Mouse (Mus musculus) hindbrain, embryonic 10.5 days (tissue): Measurements from ENCODE around the gene Csf2rb2. TPM values are rescaled to one million over a fixed set of nuclear protein-coding genes. Genes with fewer than 3 reads are reported as not detected.
"Not testable (repeated sequence)": the region's sequence is repeated elsewhere in the genome, so short reads cannot be mapped to it uniquely, and the experiment has no call there.

Experiments used
- DNase-seq: peaks from one replicate; pipeline ENCODE4 v3.0.0-alpha.2; 2017; ENCODE audit warnings: low spot score
- H3K27ac ChIP-seq: fragments of 300-500 bp; sonication (generic); 2 replicates; pipeline ENCODE4 v1.5.1; 2016; ENCODE audit warnings: mild to moderate bottlenecking, moderate library complexity
- H3K27me3 ChIP-seq: fragments of 300-500 bp; sonication (generic); 2 replicates; pipeline ENCODE4 v1.6.1; 2016; ENCODE audit warnings: mild to moderate bottlenecking; ENCODE audit not compliant: poor library complexity, insufficient read depth, severe bottlenecking
- H3K36me3 ChIP-seq: fragments of 300-500 bp; sonication (generic); 2 replicates; pipeline ENCODE4 v1.6.1; 2016; ENCODE audit warnings: mild to moderate bottlenecking, moderate library complexity
- H3K4me1 ChIP-seq: fragments of 300-500 bp; sonication (generic); replicated peaks from 2 replicates; pipeline ENCODE4 v1.6.1; 2016; ENCODE audit warnings: mild to moderate bottlenecking
- H3K4me3 ChIP-seq: fragments of 300-500 bp; sonication (generic); 2 replicates; pipeline ENCODE4 v1.5.1; 2016; ENCODE audit warnings: mild to moderate bottlenecking, moderate library complexity
- H3K9me3 ChIP-seq: fragments of 300-500 bp; sonication (generic); 2 replicates; pipeline ENCODE4 v1.6.1; 2016; ENCODE audit warnings: mild to moderate bottlenecking, moderate library complexity
- WGBS: fragments of 180-500 bp; shearing (Covaris S2); methylation state at CpG from one replicate; pipeline ENCODE4 v1.1.7; 2016; 5-methylcytosine and 5-hydroxymethylcytosine counted together
- polyA plus RNA-seq: library from polyadenylated mRNA; unstranded; fragments of >200 nt; fragmentation: Nextera tagmentation; extraction: Ambion mirVana; gene quantifications from 2 replicates; pipeline ENCODE4 v1.2.1, GENCODE M21; 2016

The Csf2rb2 gene
- polyA plus RNA-seq = 0.39 and 0.60 TPM in 2 replicates

DNA sequence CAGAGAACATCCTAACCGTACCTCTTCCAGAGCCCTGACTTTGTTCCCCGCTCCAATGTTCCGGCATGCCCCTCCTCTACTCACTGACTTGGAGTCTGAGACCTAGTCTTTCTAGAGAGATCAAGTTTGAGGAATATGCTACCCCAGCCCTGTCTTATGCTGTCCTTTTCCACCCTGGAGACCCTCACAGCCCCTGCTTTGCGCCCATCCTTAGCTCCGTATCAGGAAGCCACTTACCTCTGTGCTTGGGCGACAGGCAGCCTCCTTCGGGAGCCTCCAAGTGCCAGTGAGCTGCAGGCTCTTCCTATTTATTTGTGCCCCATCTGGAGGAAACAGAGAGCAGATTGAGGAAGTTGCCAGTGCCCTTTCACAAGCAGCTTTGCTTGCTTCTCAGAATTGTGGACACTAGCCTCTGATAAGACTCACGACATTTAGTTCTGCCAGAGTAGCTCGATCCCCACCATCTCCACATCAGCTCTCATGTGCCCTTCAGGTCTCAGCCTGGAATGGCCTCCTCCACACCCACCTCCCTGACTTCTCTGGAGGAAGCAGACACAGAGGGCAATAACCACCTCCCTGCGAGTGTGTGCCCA lies at the start of gene Csf2rb2:
Gene Csf2rb2, minus strand, starts transcription at position 381 of the 593 bp plus-strand sequence.
- peaks cover 8% of the 10 kb centered on the region for H3K4me1 ChIP-seq
- H3K4me3 ChIP-seq = no peak within 1 kb of the TSS
- 84% methylated on average over 10 of the region's 10 CpGs for WGBS
- H3K9me3 ChIP-seq = no peaks in the 10 kb centered on the region
- H3K27ac ChIP-seq = no peak within 1 kb of the TSS
- DNase-seq = no peak
- H3K36me3 ChIP-seq = no peaks in the 10 kb centered on the region
- no peaks in the 10 kb centered on the region for H3K27me3 ChIP-seq

DNA sequence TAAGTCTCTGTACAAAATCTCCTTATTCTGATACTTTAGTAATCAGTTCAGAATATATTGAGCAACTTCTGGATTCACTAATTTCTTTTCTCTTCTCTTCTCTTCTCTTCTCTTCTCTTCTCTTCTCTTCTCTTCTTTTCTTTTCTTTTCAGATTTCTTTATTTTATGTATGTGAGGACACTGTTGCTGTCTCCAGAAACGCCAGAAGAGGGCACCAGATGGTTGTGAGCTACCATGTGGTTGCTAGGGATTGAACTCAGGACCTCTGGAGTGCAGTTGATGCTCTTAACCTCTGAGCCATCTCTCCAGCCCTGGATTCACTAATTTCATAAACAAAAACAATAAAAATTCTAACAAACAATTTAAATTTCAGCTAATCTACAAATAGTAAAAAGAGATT lies 49.4 kb upstream of the Csf2rb2 start:
- Histone ChIP-seq H3K9me3 (no peaks in the 10 kb centered on the region), H3K36me3 (no peaks in the 10 kb centered on the region), H3K27me3 (no peaks in the 10 kb centered on the region), H3K4me1 (no peaks in the 10 kb centered on the region), H3K27ac (no peak overlapping the region), H3K4me3 (no peak overlapping the region)
- peak; percentile 30 for DNase-seq
- WGBS = 3% methylated on average over 1 of the region's 1 CpGs

- no peak overlapping the region for H3K27ac ChIP-seq
- no peak for DNase-seq
Measured at GRCm38 (mm10) chr15:78351586-78352165, 46.2 kb upstream of the Csf2rb2 start.

DNA sequence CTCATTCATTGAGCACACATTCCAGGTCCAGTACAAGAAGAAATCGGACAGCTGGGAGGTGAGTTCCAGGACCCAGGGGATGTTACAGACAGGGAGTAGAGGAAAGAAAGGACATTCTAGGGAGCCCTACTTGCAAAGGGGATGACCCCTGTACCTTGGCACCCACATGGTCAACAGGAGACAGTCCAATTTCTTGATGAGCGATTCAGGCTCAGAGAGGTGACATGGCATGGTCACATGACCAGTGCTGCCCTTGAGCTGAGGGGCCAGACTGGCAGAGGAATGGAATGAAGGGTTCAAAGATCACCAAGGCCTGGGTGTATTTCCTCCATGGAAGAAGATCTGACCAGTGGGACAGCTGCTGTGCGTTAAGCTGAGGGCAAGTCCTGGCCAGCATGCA lies 39.0 kb upstream of the Csf2rb2 start:
- no peaks in the 10 kb centered on the region for H3K36me3 ChIP-seq
- DNase-seq = no peak

More at GRCm38 (mm10) chr15:78351586-78352165, 46.2 kb upstream of the Csf2rb2 start:
- H3K4me1 ChIP-seq = no peaks in the 10 kb centered on the region
- H3K4me3 ChIP-seq = no peak overlapping the region
- no peaks in the 10 kb centered on the region for H3K27me3 ChIP-seq
- H3K36me3 ChIP-seq = no peaks in the 10 kb centered on the region
- no peaks in the 10 kb centered on the region for H3K9me3 ChIP-seq
- 62% methylated on average over 3 of the region's 3 CpGs for WGBS

DNA sequence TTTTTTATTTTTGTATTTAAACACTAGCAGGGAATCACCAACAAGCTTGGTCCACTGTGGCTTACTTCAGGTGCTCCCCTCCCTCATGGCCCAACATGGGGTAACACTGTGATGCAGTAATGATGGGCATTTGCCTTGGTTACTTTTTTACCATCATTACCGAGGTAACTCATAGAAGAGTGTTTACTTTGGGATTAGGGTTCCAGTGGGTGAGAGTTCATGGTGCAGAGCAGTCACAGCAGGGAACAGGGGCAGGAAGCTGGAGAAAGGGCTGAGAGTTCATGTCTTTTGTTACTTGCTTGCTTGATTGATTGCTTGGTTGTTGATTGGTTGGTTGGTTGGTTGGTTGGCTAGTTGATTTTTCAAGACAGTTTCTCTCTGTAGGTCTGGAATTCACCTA lies 38.2 kb upstream of the Csf2rb2 start:
- no peaks in the 10 kb centered on the region for H3K27me3 ChIP-seq
- no peak overlapping the region for H3K27ac ChIP-seq
- no peak overlapping the region for H3K4me3 ChIP-seq
- peaks cover 5% of the 10 kb centered on the region; the same call in 1 of the 2 replicates for H3K4me1 ChIP-seq
- H3K9me3 ChIP-seq = no peaks in the 10 kb centered on the region
- DNase-seq = no peak
- WGBS = 32% methylated on average over 1 of the region's 1 CpGs
- H3K36me3 ChIP-seq = no peaks in the 10 kb centered on the region

More for the DNA sequence above, 39.0 kb upstream of the Csf2rb2 start:
- Histone ChIP-seq H3K4me1 (peaks cover under 1% of the 10 kb centered on the region; the same call in 1 of the 2 replicates), H3K9me3 (no peaks in the 10 kb centered on the region), H3K27me3 (no peaks in the 10 kb centered on the region), H3K4me3 (no peak overlapping the region), H3K27ac (no peak overlapping the region)
- 90% methylated on average over 3 of the region's 3 CpGs for WGBS

GRCm38 (mm10) chr15:78340919-78341318 lies 35.4 kb upstream of the Csf2rb2 start:
- H3K36me3 ChIP-seq, H3K9me3 ChIP-seq, H3K27me3 ChIP-seq, H3K4me1 ChIP-seq, H3K4me3 ChIP-seq, DNase-seq, H3K27ac ChIP-seq: not testable (repeated sequence)
- WGBS = 67% methylated on average over 7 of the region's 7 CpGs

DNA sequence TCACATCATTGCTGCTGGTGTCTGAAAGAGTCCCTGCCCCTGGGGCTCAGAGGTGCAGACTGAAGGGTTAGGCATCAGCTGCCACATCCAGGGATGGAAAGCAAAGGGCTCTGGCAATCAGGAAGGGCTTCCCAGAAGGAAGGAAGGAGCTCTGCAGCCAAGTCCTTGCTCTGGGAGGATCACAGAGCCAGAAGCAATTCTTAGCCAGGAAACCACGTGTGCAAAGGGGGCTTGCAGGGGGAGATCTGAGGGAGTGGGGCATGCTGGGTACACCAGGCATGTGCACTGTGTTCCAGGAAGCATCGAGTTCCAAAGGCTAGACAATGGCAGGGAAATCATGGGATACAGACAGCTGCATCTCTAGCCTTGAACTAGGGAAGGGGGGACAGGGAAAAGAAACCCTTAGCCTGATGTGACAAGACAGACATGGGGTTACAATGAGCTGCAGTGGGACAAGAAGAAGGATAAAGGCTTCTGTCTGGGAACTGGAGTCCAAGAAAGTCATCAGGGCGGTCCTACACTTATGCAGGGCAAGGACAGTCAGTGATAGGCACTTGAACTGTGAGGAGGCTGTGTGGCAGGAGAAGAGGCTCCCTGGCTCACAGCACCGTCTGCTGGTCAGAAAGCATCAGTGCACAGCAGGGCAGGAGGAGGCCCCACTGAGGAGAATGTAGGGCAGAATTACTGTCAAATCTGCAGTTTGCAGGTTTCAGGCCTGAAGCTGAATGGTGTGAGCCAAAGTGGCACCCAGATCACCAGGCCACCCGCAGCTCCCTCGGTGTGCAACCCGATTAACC lies 34.3 kb upstream of the Csf2rb2 start:
- not testable (repeated sequence) for H3K4me3 ChIP-seq, H3K27ac ChIP-seq, H3K4me1 ChIP-seq, H3K9me3 ChIP-seq, H3K27me3 ChIP-seq, H3K36me3 ChIP-seq
- DNase-seq = peak; percentile 56
- whole genome bisulfite sequencing = 30% methylated on average over 7 of the region's 7 CpGs

DNA sequence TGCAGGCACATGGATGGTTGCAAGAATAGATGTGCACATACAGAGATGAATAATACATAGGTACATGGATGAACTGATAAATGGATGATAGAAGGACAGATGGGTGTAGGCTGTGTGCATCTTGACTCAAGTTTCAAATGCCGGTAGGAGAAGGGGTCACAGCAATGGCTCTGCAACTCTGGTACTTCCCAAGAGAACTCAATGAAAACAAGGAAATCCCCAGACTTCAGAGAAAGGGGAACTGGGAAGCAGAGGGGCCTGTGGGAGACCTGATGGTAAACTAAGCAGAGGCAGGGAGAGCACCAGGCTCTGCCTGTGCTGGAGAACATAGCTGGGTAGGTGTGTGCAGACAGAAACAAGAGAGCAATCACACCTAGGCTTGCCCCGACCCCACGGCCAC lies 28.9 kb upstream of the Csf2rb2 start:
- no peaks in the 10 kb centered on the region for H3K36me3 ChIP-seq
- H3K9me3 ChIP-seq = no peaks in the 10 kb centered on the region
- DNase-seq = no peak
- H3K4me3 ChIP-seq = no peak overlapping the region
- H3K27ac ChIP-seq = no peak overlapping the region
- no peaks in the 10 kb centered on the region for H3K27me3 ChIP-seq
- 0 out of 2 replicates have a peak, but pooled peaks cover 8% of the 10 kb centered on the region for H3K4me1 ChIP-seq
- WGBS = 87% methylated on average over 3 of the region's 3 CpGs

- Histone ChIP-seq H3K4me1 (peaks cover 10% of the 10 kb centered on the region; the same call in 1 of the 2 replicates), H3K27ac (no peak overlapping the region), H3K27me3 (no peaks in the 10 kb centered on the region), H3K36me3 (no peaks in the 10 kb centered on the region), H3K9me3 (no peaks in the 10 kb centered on the region), H3K4me3 (no peak overlapping the region)
- WGBS = 77% methylated on average over 6 of the region's 6 CpGs
- DNase-seq = no peak
Measured at GRCm38 (mm10) chr15:78332981-78333380, 27.5 kb upstream of the Csf2rb2 start.

DNA sequence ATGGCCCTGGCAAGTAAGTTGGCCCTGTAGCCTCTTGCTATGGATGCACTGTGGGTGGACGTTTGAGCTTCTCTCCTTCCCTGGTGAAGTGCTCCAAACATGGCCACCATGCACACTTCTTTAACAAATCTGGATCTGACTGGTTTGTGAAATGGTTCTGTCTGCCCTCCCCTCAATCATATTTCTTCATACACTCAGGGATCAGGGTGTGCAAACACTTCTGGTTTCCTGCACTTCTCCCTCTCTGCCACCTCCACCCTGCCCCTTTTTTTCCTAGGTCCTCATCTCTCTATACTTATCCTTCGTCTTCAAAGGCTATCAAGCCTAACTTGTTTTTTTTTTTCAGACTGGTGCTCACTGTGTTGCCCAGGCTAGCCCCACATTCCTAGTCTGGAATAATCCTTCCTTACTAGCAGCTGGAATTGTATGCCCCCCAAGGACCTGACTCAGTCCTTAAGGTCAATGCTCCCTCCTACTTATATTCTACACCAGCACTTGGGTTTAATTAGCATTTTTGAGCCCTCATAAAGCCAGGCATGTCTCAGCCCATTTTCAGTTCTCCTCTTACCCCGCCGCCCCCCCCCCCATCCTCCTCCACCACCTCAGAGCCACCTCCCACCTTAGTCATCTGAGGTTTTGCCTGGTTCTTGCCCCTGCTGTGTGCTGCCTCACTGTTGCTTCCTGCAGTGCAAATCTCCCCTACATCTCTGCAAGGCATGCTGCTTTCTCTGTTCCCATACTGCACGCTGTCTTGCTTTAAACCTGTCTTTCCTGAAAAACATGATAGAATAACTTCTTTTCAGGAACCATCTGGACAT lies 26.2 kb upstream of the Csf2rb2 start:
- H3K4me1 ChIP-seq = peaks cover 10% of the 10 kb centered on the region; the same call in 1 of the 2 replicates
- H3K4me3 ChIP-seq = no peak overlapping the region
- no peaks in the 10 kb centered on the region for H3K36me3 ChIP-seq
- no peak overlapping the region for H3K27ac ChIP-seq
- H3K9me3 ChIP-seq = no peaks in the 10 kb centered on the region
- no peak for DNase-seq
- WGBS = 74% methylated on average over 5 of the region's 5 CpGs
- no peaks in the 10 kb centered on the region for H3K27me3 ChIP-seq

DNA sequence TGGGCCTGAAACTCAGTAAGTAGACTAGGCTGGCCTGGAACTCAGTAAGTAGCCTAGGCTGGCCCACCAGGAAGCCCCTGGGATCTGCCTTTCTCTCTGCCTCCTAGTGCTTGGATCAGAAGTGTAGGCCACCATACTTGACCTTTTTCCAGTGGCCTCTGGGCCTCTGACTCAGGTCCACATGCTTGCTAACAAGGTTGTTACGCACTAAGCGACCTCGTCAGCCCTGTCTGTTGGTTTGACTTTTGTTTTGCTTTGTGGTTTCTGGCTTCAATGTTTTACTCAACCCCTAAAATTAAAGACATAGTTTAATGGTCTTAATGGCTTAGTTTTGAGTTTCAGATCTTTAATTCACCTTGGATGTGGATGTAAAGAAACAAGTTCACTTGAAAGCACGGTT lies 25.2 kb upstream of the Csf2rb2 start:
- no peaks in the 10 kb centered on the region for H3K36me3 ChIP-seq
- no peak overlapping the region for H3K4me3 ChIP-seq
- H3K27ac ChIP-seq = no peak overlapping the region
- H3K9me3 ChIP-seq = no peaks in the 10 kb centered on the region
- 84% methylated on average over 4 of the region's 4 CpGs for WGBS
- peaks cover 10% of the 10 kb centered on the region; the same call in 1 of the 2 replicates for H3K4me1 ChIP-seq
- no peaks in the 10 kb centered on the region for H3K27me3 ChIP-seq
- no peak for DNase-seq

DNA sequence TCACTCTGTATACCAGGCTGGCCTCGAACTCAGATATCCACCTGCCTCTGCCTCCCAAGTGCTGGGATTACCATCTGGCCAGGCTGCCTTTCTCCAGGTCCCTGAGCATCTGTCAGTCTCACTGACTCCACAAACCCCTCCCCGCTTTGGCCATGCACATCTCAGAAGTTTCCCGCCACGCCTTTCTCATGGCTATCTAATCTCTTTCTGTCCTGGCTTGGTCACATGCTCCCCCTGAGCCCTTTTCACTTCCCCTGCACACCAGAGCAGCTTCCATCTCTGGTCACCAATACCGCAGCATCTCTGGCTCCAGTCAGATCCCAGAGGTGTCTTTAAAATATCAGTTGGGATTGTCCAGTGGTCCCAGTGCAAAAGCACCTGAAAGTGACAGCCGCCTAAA lies 24.5 kb upstream of the Csf2rb2 start:
- H3K4me3 ChIP-seq, H3K9me3 ChIP-seq, H3K27ac ChIP-seq, DNase-seq, H3K27me3 ChIP-seq, H3K36me3 ChIP-seq: not testable (repeated sequence)
- H3K4me1 ChIP-seq = peaks cover 10% of the 10 kb centered on the region; the same call in 1 of the 2 replicates
- 84% methylated on average over 6 of the region's 6 CpGs for WGBS
